Mouse (Mus musculus) heart, embryonic 14.5 days (tissue): ENCODE measurements at regions not wholly inside any gene's neighbourhood (a gene's known extent, or its start where the extent isn't known, plus 50 kb on each side); places are given as distances from the start of the nearest gene placed in this dataset.

Experiments
- ATAC-seq: fragments of 200-750 bp; cut with Nextera tagmentation; 2 replicates; pipeline ENCODE4 v1.8.0; 2017; ENCODE audit warnings: low read depth, moderate TSS enrichment; ENCODE audit not compliant: insufficient number of reproducible peaks, insufficient read depth, low FRiP score
- H3K27ac ChIP-seq, 2 experiments: fragments of 200-500 bp in 1 of 2; fragments of 300-500 bp in 1 of 2; sonication (generic) in 1 of 2; replicated peaks in 1 of 2; 2 replicates each; pipeline ENCODE4 v1.5.1; 2012 to 2014; ENCODE audit warnings: low read depth in 2 of 2, low read length in 2 of 2, control low read depth in 1 of 2, mild to moderate bottlenecking in 1 of 2, mixed read lengths in 1 of 2; ENCODE audit not compliant: control insufficient read depth in 1 of 2, insufficient read depth in 1 of 2
- H3K27me3 ChIP-seq: fragments of 300-500 bp; sonication (generic); 2 replicates; pipeline ENCODE4 v1.6.1; 2014; ENCODE audit warnings: mild to moderate bottlenecking, low read length, control low read depth; ENCODE audit not compliant: control insufficient read depth, insufficient read depth
- H3K36me3 ChIP-seq: fragments of 300-500 bp; sonication (generic); 2 replicates; pipeline ENCODE4 v1.6.1; 2014; ENCODE audit warnings: mild to moderate bottlenecking, control low read depth, low read length, mixed read lengths; ENCODE audit not compliant: control insufficient read depth, insufficient read depth
- H3K4me1 ChIP-seq, 2 experiments: fragments of 200-500 bp in 1 of 2; fragments of 300-500 bp in 1 of 2; sonication (generic) in 1 of 2; 2 replicates each; pipeline ENCODE4 v1.6.1; 2012 to 2014; ENCODE audit warnings: low read length in 2 of 2, control low read depth in 1 of 2, mixed read lengths in 1 of 2; ENCODE audit not compliant: control insufficient read depth in 2 of 2, insufficient read depth in 2 of 2
- H3K4me2 ChIP-seq: fragments of 300-500 bp; sonication (generic); 2 replicates; pipeline ENCODE4 v1.6.1; 2014; ENCODE audit warnings: mild to moderate bottlenecking, low read length
- H3K4me3 ChIP-seq, 2 experiments: fragments of 200-500 bp in 1 of 2; fragments of 300-500 bp in 1 of 2; sonication (generic) in 1 of 2; 2 replicates each; pipeline ENCODE4 v1.5.1; 2012 to 2014; ENCODE audit warnings: low read length in 2 of 2, mild to moderate bottlenecking in 2 of 2, control low read depth in 1 of 2, low read depth in 1 of 2, moderate library complexity in 1 of 2; ENCODE audit not compliant: control insufficient read depth in 1 of 2, insufficient read depth in 1 of 2
- H3K9ac ChIP-seq: fragments of 300-500 bp; sonication (generic); 2 replicates; pipeline ENCODE4 v1.6.1; 2014; ENCODE audit warnings: mild to moderate bottlenecking, low read length
- H3K9me3 ChIP-seq: fragments of 300-500 bp; sonication (generic); 2 replicates; pipeline ENCODE4 v1.6.1; 2016; ENCODE audit warnings: low read length, control low read depth; ENCODE audit not compliant: control insufficient read depth
- WGBS: fragments of 180-500 bp; shearing (Covaris S2); extraction: QIAGEN DNeasy Blood & Tissue Kit; methylation state at CpG from one replicate; pipeline ENCODE4 v1.1.7; 2014; 5-methylcytosine and 5-hydroxymethylcytosine counted together

GRCm38 (mm10) chr3:102346077-102346476 is 123.6 kb upstream of the Ngf start:
- Histone ChIP-seq H3K36me3 (no peaks in the 10 kb centered on the region), H3K27ac (no peak overlapping the region), H3K4me1 (peaks cover 0 to 3% of the 10 kb centered on the region in 2 experiments; a peak in 1 of 4 replicates), H3K9me3 (no peaks in the 10 kb centered on the region), H3K4me2 (no peak overlapping the region), H3K4me3 (no peak overlapping the region), H3K27me3 (no peaks in the 10 kb centered on the region), H3K9ac (no peak overlapping the region)
- WGBS, result 81% methylated on average over 3 of the region's 3 CpGs
- no peak for ATAC-seq

DNA sequence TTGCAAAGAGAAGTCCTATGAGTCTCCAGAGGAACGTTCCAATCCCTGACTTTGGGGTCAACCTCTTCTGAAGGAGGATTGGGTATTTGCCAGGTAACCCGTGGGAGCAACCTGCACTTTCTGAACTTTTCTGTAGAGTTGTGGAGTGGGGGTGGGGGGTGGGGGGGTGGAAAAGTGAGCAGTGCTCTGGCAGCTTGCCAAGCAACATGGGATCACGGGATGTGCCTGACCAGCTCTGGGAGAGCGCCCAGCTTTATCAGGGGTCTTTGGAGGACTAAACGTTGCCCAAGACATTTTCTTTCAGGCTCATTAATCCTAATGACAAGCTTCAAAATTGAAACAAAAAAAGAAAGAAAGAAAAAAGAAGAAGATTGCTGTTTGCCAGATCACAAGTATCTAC is 124.4 kb upstream of the Ngf start:
- H3K27ac ChIP-seq, result no peak overlapping the region
- peaks cover 0 to 3% of the 10 kb centered on the region in 2 experiments; a peak in 1 of 4 replicates for H3K4me1 ChIP-seq
- no peak overlapping the region for H3K9ac ChIP-seq
- no peaks in the 10 kb centered on the region for H3K27me3 ChIP-seq
- 41% methylated on average over 5 of the region's 5 CpGs for WGBS
- ATAC-seq, result no peak
- H3K36me3 ChIP-seq, result no peaks in the 10 kb centered on the region
- no peaks in the 10 kb centered on the region for H3K9me3 ChIP-seq
- no peak overlapping the region for H3K4me3 ChIP-seq
- no peak overlapping the region for H3K4me2 ChIP-seq

DNA sequence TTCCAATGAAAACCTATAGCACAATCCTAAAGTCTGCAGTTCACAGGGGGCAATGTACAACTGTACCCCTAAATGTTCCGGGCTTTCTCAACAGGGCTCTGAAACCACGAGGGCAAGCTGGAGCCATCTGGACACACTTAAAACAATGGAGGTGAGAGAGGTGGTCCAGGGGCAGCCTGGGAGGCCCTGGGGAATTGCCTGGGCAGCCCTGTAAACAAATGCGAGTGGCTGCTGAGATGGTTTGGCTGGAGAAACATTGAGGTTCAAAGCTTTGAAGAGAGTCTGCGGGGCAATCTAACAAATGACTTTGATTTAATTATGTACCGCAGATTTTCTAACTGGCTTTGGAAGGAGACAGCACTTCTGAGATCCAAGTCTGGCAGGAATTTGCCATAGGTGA is 129.0 kb upstream of the Ngf start:
- no peak overlapping the region for H3K4me3 ChIP-seq
- no peaks in the 10 kb centered on the region for H3K27me3 ChIP-seq
- H3K4me2 ChIP-seq, result no peak overlapping the region
- H3K4me1 ChIP-seq, result no peaks in the 10 kb centered on the region; a peak in 1 of 4 replicates
- H3K9me3 ChIP-seq, result no peaks in the 10 kb centered on the region
- 58% methylated on average over 5 of the region's 5 CpGs for WGBS
- H3K36me3 ChIP-seq, result no peaks in the 10 kb centered on the region
- ATAC-seq, result no peak
- no peak overlapping the region for H3K27ac ChIP-seq
- H3K9ac ChIP-seq, result no peak overlapping the region

DNA sequence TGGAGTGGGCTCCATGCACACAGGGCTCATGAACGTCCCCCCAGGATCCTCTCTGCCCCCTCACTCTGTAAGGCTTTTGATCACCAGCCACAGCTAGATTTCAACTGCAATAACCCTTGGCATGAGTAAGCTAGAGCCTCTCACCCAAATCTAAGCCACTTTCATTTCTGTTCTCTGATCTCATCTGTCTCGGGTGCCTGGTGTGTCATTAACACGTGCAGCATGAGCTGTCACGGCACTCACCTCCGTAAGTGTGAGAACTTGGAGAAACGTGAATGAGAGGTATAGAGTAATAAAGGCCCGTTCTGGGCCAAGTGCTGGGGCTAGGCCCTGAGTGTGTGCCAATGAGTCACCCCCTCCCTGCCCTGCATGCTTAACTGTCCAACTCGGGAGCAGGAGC is 131.8 kb upstream of the Ngf start:
- no peak for ATAC-seq
- WGBS, result 65% methylated on average over 8 of the region's 8 CpGs
- Histone ChIP-seq H3K36me3 (no peaks in the 10 kb centered on the region), H3K9me3 (no peaks in the 10 kb centered on the region), H3K4me3 (no peak overlapping the region), H3K27me3 (no peaks in the 10 kb centered on the region), H3K4me1 (no peaks in the 10 kb centered on the region; a peak in 1 of 4 replicates), H3K4me2 (no peak overlapping the region), H3K27ac (no peak overlapping the region), H3K9ac (no peak overlapping the region)

DNA sequence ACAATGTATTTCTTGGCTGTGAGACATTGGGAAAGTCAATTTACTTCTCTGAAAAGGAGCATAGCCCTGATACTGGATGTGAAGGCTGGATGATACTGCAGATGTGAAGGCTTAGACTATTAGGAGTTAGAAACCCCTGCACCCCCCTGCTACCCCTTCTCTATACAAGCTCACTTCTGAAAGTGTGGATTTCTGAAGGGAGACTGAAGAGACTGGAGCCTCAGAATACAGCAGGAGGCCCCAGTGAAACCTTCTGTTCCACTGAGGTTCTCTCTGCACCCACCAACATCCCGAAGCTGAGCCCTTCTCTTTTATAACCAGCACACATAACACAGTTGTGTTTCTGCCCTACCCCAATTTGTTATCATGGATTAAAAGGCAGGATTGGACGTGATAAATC is 131.7 kb upstream of the Vangl1 start:
- 71% methylated on average over 2 of the region's 2 CpGs for WGBS
- Histone ChIP-seq H3K9ac (no peak overlapping the region), H3K27ac (no peak overlapping the region), H3K9me3 (no peaks in the 10 kb centered on the region), H3K4me1 (peaks cover 2 to 8% of the 10 kb centered on the region in 2 experiments; a peak in 2 of 4 replicates), H3K4me3 (no peak overlapping the region), H3K27me3 (0 out of 2 replicates have a peak, but pooled peaks cover under 1% of the 10 kb centered on the region), H3K36me3 (no peaks in the 10 kb centered on the region), H3K4me2 (no peak overlapping the region)
- no peak for ATAC-seq

DNA sequence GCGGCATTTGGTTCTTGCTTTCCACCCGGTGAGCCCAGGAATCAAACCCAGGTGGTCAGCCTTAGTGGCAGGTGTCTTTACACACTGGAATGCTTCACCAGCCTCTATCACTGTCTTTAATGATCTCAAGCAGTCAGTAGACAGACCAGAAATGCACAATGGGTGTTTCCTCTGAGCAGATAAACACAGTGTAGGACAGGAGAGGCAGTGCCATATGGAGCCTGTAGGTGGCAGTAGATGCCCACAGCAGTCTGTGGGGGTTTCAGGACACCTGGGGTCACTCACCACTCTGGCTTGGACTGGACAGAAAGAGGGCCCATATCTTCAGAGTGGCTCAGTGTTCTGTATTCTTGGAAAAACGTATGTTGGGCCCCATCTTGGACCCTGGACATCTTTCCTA is 130.7 kb upstream of the Vangl1 start:
- H3K4me3 ChIP-seq, result no peak overlapping the region

GRCm38 (mm10) chr3:102332221-102332620 is 127.7 kb upstream of the Vangl1 start:
- H3K9me3 ChIP-seq, result no peaks in the 10 kb centered on the region
- 0 out of 2 replicates have a peak, but pooled peaks cover 5% of the 10 kb centered on the region for H3K27me3 ChIP-seq
- no peak overlapping the region for H3K9ac ChIP-seq
- no peak overlapping the region for H3K4me2 ChIP-seq
- peaks cover 2 to 8% of the 10 kb centered on the region in 2 experiments; a peak in 2 of 4 replicates for H3K4me1 ChIP-seq
- no peak for ATAC-seq
- no peak overlapping the region for H3K27ac ChIP-seq
- H3K4me3 ChIP-seq, result no peak overlapping the region
- 79% methylated on average over 3 of the region's 3 CpGs for WGBS
- no peaks in the 10 kb centered on the region for H3K36me3 ChIP-seq

More for the DNA sequence above, 130.7 kb upstream of the Vangl1 start:
- Histone ChIP-seq H3K36me3 (no peaks in the 10 kb centered on the region), H3K4me2 (no peak overlapping the region), H3K9ac (no peak overlapping the region), H3K4me1 (peaks cover 2 to 8% of the 10 kb centered on the region in 2 experiments; a peak in 2 of 4 replicates), H3K27me3 (0 out of 2 replicates have a peak, but pooled peaks cover 5% of the 10 kb centered on the region), H3K27ac (no peak overlapping the region), H3K9me3 (no peaks in the 10 kb centered on the region)
- WGBS, result 67% methylated on average over 3 of the region's 3 CpGs
- ATAC-seq, result no peak

DNA sequence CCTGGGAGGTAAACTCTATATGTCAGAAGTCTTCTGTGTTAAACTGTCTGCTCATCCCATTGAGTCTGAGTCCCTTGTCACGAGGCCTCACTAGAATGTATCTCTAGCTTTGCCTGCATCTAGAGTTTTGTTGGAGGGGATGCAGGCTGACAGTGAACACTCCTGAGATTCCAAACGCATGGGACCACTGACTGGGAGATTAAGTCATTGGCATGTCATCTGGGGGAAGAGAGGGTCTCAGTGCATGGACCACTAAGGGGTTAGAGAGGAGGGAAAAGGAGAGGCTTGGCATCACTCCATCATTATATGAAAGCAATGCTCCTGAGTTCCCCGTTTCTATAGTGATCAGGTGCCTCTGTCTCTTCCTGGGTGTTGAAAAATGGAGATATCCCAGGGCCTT is 114.8 kb upstream of the Vangl1 start:
- Histone ChIP-seq H3K9me3 (no peaks in the 10 kb centered on the region), H3K4me2 (no peak overlapping the region), H3K36me3 (no peaks in the 10 kb centered on the region), H3K4me1 (no peaks in the 10 kb centered on the region; a peak in 1 of 4 replicates), H3K27me3 (no peaks in the 10 kb centered on the region), H3K9ac (no peak overlapping the region), H3K4me3 (no peak overlapping the region), H3K27ac (no peak overlapping the region)
- 72% methylated on average over 3 of the region's 3 CpGs for WGBS
- no peak for ATAC-seq
